Mouse (Mus musculus) neutrophil, adult 5-6 weeks (primary cell): ENCODE measurements around the gene Espn. TPM values are rescaled to one million over a fixed set of nuclear protein-coding genes. Genes with fewer than 3 reads are reported as not detected.
A peak's percentile ranks its signal among the peaks of the same experiment; 100 is the strongest.

ENCODE experiments used
- ATAC-seq: fragments of 151-379, 151-347 bp; 2 replicates; pipeline ENCODE4 v1.8.0; 2017; ENCODE audit warnings: mild to moderate bottlenecking, moderate TSS enrichment; ENCODE audit not compliant: insufficient number of reproducible peaks, poor library complexity, low FRiP score, severe bottlenecking; ENCODE audit errors: extremely low read depth
- total RNA-seq: library from RNA; stranded (forward); fragments of 200-1000 nt; gene quantifications from 2 replicates; pipeline ENCODE4 v1.2.3, GENCODE M21; 2017

The Espn gene
- total RNA-seq, 1 experiment from 2014 or later = 0.23 TPM

DNA sequence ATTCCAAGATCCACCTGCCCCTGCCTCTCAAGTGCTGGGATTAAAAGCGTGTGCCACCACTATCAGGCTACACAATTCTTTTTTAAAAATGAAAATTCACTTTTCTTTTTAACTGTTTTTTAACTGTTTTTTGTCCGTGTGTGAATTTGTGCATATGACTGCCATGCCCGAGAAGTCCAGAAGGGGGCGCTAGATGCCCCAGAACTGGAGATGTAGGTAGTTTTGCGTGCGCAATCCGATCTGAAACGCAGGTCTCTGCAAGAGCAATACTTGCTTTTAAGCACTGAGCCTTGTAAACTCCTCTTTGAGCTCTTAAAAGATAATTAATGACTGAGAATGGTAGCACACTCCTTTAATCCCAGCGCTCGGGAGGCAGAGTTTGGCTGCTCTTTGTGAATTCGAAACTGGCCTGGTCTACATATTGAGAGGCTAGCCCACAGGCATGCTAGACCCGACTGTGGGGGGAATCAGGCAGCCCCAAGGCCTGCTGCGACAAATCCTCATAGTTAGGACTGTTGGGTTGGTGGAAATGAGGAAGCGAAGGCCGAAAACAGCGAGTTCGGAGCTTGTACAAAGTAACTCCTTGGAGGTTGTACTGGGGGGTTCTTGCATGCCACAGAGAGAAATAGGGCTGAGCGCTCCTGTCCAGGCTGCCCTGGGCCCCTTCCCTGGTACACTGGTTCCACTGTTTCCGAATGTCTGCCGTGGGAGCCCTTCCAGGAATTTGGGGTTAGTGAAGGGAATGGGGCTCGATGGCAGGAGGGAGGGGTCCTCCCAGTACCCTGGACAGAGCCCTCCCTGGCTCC is 5.8 kb upstream of the Espn start:
- no peak for ATAC-seq

DNA sequence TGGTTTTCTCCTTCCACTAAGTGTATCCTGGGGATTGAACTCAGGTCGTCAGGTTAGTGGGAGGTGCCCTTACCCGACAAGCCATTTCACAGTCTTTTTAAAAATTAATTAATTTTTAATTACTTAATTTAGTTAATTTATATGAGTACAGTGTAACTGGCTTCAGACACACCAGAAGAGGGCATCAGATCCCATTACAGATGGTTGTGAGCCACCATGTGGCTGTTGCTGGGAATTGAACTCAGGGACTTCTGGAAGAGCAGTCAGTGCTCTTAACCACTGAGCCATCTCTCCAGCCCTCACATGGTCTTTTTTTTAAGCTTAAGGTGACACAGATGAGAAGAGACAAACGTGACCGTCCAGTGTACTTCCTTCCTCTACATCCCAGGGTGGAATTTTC is 2.8 kb upstream of the Espn start:
- ATAC-seq = no peak

DNA sequence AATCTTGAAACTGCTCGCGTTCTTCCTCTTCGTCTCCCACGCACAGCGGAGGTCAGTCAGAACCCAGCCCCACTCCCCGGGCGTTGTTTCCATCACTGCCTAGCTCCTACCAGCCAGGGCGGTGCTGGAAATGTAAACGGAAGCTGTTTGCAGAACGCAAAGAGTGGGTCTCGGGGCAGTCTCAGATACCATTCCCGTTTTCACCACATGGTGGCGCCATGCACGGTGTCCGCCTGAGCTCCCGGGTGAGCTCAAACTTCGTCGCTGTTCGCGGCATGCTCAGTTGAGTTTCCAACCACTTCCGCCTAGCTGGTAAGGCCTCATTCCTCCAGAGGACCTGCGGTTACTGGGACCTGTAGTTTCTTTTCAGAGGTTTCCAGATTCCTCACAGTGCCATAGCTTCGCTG is 1.6 kb upstream of the Espn start:
- ATAC-seq = peak; percentile 89

DNA sequence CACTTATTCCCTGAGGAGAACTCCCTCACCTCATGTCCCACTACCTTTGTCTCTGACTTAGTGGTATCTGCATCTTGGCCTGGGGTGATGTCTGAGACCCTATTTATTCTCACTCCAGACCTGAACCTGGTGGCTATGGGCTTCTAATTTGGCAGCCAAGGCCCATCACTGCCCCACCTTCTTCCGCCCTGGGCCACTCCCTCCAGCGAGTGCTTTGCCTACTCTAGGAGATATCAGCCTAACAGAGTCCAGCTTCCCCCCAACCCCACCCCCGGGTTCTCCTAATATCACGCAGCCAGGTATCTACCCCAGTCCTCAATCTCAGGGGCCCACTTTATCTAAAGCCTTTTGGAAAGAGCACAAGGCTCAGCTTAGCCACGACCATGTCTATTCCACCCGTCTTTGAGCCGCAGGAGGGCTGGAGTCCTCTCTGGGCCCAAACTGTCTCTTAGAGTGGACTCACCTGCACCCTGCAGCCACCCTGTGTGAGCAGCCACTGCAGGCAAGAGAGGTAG is 663 bp downstream of the Espn start:
- ATAC-seq = no peak

DNA sequence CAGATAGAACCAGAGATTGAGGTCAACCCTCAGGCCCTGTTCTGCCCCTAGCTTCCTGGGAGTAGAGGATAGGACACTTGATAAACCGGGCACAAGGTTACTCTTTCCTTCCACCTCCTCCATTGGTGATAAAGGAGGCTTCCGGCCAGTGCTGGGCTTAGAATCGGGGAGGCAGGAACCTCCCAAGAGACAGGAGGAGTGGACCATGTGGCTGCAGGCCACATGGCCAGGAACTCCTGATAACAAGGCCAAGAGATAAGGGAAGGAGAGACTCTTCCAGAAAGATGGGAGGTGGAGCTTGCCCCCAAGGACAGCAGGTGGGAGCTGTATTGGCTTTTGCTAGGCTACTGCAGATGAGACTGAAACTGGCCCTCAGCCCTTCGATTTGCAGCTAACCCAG is 1.6 kb downstream of the Espn start:
- ATAC-seq = no peak

DNA sequence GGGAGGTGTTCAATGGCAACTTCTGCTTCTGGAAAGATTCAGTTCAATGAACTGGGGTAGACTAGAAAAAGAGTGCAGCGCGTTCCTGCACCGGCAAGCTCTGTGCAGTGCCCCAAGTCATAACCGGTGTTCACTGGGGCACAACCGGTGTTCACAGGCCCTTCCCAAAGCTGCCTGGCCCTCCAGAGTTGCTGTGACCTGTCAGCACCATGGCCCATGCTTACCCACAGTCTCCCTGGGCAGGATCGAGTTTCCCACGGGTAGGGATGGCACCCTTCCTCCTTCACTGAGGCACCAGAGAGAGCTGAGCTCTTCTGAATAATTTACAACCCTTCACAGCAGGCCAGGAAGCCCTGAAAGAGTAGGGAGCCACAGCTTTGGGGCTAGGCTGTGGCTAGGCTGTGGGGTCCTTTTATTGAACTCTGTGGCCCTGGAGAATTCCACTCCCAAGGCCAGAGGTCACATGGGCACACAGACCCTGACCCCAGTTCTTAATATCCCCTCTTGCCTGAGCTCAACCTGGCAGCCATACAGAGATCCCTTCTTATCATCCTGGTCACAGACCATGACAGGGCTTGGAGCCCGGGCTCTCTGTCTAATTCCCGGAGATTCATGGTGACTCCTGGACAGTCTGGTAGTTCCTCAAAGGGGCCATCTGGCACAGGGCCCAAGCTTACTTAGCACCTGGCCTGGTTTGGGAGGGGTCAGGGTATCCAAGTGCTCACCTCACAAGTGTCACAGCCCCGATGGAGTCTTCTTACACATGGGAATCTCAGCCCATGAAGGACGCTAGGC is 5.9 kb downstream of the Espn start:
- ATAC-seq = no peak

DNA sequence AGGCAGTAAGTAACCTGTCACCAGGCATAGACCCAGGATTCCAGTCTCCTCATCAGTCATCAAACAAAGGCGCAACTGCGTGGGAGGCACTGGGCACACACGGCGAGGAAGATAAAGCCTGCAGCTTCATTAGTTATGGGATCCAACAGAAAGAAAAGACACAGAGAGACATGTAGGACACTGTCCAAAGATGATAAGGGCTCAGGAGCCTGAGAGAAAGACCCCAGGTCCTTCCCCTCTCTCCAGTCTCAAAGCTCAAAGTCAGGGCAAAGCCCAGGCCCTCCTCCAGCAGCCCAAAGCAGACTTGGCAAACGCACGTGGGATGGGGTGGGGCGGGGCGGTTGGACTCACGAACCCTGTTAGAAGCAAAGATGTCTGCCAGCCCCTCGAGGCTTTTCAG is 6.7 kb downstream of the Espn start:
- no peak for ATAC-seq

DNA sequence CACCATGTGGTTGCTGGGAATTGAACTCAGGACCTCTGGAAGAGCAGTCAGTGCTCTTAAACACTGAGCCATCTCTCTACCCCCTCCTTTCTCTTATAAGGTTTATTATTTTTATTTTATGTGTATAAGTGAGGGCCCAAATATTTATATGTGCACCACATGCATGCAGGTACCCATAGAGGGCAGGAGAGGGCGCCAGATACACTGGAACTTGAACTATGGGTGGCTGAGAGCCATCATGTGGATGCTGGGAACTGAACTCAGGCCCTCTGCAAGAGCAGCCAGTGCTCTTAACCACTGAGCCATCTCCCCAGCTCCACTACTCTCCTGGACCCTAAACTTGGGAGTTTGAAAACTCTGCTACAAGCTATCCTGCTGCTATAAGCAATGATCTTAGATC is 8.5 kb downstream of the Espn start:
- no peak for ATAC-seq

DNA sequence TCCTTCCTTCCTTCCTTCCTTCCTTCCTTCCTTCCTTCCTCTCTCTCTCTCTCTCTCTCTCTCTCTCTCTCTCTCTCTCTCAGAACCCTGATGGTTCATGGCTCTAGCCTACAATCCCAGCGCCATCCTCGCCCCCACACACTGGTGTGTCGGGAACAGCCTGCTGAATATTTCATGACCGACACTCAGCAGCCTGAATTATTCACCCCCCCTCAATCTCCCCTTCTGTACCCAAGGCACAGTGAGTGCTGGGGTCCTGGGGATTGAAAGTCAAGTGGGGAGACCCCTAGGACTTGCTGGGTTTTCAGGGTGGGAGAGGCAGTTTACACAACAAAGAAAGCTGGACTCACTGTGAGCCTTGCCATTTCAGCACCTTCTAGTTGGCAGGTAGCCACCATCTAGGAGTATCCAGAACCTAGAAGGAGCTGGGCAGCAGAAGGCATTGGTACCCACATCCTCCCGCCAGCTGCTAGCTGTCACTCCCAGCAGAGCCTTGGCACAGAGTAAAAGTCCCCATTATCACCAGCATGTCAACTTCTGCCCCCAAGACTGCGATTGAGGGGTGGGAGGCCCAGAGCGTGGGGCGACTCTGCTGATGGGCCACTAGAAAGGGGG is 10.5 kb downstream of the Espn start:
- no peak for ATAC-seq

DNA sequence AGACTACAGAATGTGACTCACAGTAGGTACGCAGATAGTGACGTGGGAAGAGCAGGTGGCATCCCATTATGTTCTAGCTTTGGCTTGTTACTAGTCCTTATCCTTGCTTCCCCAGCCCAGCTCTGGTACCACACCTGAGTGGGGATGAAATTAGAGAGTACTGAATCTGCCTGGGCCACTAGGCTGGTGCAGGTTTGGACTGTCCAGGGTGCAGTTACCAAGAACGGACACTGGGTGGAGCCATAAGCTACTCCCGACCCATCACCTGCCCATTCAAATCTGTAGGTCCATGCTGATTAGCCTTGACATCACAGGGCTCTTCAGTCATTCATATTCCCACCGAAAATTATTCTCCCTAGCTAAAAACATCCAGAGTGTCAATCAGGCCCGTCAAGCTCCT is 11.7 kb downstream of the Espn start:
- ATAC-seq = peak; percentile 55

DNA sequence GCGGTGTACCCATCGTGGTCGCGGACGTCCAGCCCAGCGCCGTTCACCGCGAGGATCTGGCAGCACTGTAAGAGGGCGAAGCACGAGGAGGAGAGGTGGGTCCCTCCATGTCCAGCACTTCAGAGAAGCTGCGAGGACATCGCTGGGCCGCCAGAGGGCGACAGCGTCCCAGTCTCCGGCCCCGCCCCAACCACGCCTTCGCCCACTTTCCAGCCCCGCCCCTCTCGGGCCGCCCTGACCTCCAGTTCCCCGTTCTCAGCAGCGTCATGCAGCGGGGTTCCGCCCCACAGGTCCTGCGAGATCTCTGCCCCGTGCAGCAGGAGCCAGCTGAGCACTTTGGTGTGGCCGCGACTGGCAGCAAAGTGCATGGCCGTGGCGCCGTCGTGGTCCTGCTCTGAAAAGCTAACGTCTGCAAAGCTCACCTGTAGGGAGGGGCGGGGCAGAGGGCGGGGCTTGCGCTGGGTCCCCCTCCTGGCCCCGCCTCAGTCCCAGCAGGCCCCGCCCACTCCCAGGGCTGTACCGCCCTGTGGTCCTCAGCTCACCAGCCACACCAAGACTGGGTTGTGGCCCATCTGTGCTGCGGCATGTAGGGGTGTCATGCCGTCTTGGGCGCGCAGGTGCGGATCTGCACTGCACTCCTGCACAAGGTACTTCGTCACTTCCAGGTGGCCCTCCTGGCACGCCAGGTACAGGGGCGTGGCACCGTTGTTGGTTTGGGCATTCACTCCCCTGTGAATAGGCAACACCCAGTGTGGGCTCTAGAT is 13.5 kb downstream of the Espn start:
- peak; percentile 83 for ATAC-seq

DNA sequence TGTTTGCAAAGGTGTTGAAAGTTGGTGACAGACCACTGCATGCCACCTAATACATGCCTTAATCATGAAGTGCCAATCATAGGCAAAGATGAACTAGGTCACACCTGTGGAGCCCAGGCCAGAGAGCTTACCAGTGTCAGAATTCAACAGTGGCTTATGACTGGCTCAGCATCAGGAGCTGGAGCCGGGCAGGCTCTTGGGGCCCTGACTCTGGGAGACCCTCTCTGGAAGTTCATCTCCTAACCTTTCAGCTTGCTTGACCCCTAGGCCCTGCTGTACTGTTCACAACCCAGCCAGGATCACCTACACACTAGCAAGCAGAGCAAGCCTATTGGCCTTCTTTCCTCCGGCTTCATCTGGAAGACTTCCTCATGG is 15.3 kb downstream of the Espn start:
- ATAC-seq = no peak

DNA sequence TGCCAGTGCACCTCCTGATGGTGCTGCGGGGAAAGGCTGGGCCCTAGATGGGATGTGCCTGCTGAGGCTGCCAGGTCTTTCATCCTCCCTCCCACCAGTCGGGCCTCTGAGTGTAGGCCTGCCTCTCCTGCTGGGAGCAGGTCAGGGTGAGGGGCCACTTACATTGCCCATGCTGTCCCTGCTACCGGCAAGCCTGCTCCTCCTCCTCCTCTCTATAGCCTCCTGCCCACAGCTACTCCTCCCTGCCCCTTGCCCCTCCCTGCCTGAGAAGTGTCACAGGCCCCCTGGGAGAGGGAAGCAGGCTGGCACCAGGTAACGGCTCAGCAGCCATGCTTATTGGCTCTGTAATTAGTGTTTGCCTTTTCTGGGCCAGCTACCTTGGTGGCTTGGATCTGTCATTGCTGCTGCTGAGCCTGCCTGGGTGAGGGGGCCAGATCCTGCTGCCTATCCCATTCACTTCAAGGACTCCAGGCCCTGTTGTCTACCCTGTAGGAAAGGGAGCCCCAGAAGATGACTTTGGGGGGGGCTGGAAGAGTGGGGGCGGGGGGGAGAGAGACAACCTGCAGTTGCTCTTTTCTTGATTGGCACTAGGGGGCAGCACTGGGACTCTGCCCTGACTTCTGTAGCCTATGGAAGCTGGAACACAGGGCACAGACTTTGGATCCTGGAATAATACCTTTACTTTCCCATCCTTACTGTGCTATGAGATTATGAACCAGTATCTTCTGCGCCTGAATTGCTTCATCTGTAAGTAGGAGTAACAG is 15.9 kb downstream of the Espn start:
- no peak for ATAC-seq

DNA sequence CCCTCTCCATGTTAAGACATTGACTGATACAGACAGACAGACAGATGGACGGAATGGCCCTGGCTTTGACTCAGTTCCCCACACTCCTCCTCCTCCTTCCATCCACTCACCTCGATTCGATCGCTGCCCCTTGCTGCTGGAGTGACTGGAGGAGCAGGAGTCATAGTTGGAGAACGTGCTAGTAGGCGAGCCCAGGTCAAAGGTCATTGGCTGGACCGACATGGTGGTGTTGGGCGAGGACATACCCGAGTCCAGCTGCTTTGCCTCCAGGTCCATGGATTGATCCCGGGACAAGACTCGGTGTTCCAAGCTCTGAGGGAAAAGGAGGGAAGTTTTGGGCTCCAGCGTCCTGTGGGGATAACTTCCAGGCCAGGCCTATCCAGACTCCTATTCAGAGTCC is 16.8 kb downstream of the Espn start:
- ATAC-seq = no peak

DNA sequence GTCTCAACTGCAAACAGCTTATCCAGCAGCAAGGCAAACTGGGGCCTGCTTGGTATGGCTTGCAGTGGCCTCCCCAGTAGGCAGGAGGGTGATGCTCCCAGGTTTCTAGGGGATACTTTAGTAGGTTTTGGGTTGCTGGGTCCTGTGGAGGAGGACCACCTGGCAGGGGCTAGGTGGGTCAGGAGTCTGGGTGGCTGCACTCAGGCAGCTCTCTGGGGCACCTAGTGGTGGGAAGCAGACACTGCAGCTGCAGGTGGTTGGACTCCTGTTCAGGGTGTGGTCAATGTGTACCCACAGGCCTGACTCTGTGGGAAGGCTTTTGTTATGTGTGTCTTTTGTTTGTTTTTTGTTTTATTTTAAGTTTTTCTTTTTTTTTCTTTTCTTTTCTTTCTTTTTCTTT is 17.7 kb downstream of the Espn start:
- ATAC-seq = no peak

DNA sequence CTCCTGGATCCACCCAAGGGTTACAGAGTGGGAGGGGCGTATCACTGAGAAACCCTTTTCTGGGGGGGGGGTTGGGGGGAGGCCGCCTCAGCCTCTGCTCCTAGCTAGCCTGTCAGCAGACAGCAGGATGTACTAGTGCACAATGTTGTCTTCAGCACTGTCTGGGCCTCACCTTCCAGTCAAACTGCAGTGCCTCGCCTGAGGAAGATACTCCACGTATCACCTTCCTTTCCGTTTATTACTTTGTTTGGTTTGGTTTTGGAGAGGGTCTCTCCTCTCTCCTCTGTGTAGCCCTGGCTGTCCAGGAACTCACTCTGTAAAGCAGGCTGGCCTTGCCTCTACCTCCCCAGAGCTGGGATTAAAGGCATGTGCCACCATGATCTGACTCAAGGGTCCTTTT is 19.0 kb downstream of the Espn start:
- no peak for ATAC-seq

DNA sequence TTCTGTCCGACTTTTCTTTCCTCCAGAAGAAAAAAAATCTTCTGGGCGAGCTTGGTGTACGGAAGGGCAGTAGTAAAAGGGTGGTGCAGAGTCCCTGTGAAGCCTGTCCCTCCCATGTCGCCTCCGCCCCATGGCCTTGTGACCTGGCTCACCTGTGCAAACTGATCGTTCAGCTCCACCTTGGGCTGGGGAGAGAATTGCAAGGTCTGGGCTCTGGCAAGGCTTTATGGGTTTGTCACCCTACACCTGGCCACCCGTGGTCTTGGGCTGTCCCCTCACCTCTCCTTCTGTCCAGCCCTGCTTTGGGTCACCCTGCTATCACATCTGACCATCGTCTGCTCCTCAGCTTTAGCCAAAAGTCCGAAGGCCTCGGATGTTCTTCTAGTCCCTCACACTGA is 19.4 kb downstream of the Espn start:
- no peak for ATAC-seq
